Mouse (Mus musculus): ENCODE results near the gene Dtd2. TPM values are rescaled to one million over a fixed set of nuclear protein-coding genes. Genes with fewer than 3 reads are reported as not detected.

Gene Dtd2
- polyA plus RNA-seq, 1 experiment: 16.0 TPM

- Histone ChIP-seq H3K27me3 (ENCODE audit: control insufficient read depth, insufficient read depth, insufficient read length) (no peaks in the 10 kb centered on the region), H3K79me2 (ENCODE audit: control insufficient read depth, insufficient read depth) (no peaks in the 10 kb centered on the region), H3ac (ENCODE audit: control insufficient read depth, insufficient read length) (no peak overlapping the region), H3K36me3 (ENCODE audit: control insufficient read depth, insufficient read depth) (no peaks in the 10 kb centered on the region), H3K4me2 (ENCODE audit: low read depth) (no peak overlapping the region), H3K4me3 (no peak overlapping the region)
- TF ChIP-seq TCF3 (IDR thresholded peaks at IDR 0.05; ENCODE audit: insufficient read length, low read depth) (no peak), REST (IDR thresholded peaks at IDR 0.05; ENCODE audit: insufficient read depth, insufficient read length) (no peak), POLR2AphosphoS2 (IDR thresholded peaks at IDR 0.05; ENCODE audit: insufficient read length, low read depth) (no peak), MAX (IDR thresholded peaks at IDR 0.05; ENCODE audit: low read depth) (no peak), SRF (IDR thresholded peaks at IDR 0.05; ENCODE audit: control insufficient read depth, insufficient read length, low read depth) (no peak), MYOG (IDR thresholded peaks at IDR 0.05; ENCODE audit: control insufficient read depth in 1 of 3, insufficient read depth in 1 of 3, insufficient read length in 2 of 3, low read depth in 2 of 3) (no peak), USF1 (IDR thresholded peaks at IDR 0.05; ENCODE audit: low read depth) (no peak), E2F4 (IDR thresholded peaks at IDR 0.05; ENCODE audit: insufficient read depth) (no peak), TCF12 (IDR thresholded peaks at IDR 0.05; ENCODE audit: insufficient read depth, poor library complexity, severe bottlenecking) (no peak), CEBPB (IDR thresholded peaks at IDR 0.05; ENCODE audit: insufficient read depth, poor library complexity, severe bottlenecking) (no peak), POLR2A (IDR thresholded peaks at IDR 0.05; ENCODE audit: insufficient read length, low read depth) (no peak), MYOD1 (IDR thresholded peaks at IDR 0.05; ENCODE audit: control insufficient read depth in 1 of 3, insufficient read length in 2 of 3, low read depth in 2 of 3) (no peak)
Measured at GRCm38 (mm10) chr12:51985163-51985748, 21.0 kb downstream of the Dtd2 start.

DNA sequence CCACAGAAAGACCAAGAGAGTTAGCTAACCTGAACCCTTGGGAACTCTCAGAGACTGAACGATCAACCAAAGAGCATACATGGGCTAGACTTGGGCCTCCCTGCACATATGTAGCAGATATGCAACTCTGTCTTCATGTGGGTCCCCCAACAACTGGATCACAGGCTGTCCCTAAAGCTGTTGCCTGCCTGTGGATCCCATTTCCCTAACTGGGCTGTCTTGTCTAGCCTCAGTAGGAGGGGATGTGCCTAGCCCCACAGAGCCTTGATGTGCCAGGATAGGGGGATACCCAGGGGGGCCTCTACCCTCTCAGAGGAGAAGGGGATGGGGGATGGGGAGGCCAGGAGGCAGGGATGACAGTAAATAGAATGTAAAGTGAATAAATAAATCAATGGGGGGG, 22.7 kb downstream of the Dtd2 start:
- TF ChIP-seq POLR2A (IDR thresholded peaks at IDR 0.05; ENCODE audit: insufficient read length, low read depth) (no peak), REST (IDR thresholded peaks at IDR 0.05; ENCODE audit: insufficient read depth, insufficient read length) (no peak), USF1 (IDR thresholded peaks at IDR 0.05; ENCODE audit: low read depth) (no peak), TCF12 (IDR thresholded peaks at IDR 0.05; ENCODE audit: insufficient read depth, poor library complexity, severe bottlenecking) (no peak), SRF (IDR thresholded peaks at IDR 0.05; ENCODE audit: control insufficient read depth, insufficient read length, low read depth) (no peak), POLR2AphosphoS2 (IDR thresholded peaks at IDR 0.05; ENCODE audit: insufficient read length, low read depth) (no peak), MYOD1 (IDR thresholded peaks at IDR 0.05; ENCODE audit: control insufficient read depth in 1 of 3, insufficient read length in 2 of 3, low read depth in 2 of 3) (no peak), TCF3 (IDR thresholded peaks at IDR 0.05; ENCODE audit: insufficient read length, low read depth) (no peak), CEBPB (IDR thresholded peaks at IDR 0.05; ENCODE audit: insufficient read depth, poor library complexity, severe bottlenecking) (no peak), E2F4 (IDR thresholded peaks at IDR 0.05; ENCODE audit: insufficient read depth) (no peak), MYOG (IDR thresholded peaks at IDR 0.05; ENCODE audit: control insufficient read depth in 1 of 3, insufficient read depth in 1 of 3, insufficient read length in 2 of 3, low read depth in 2 of 3) (no peak), MAX (IDR thresholded peaks at IDR 0.05; ENCODE audit: low read depth) (no peak)
- Histone ChIP-seq H3K79me2 (ENCODE audit: control insufficient read depth, insufficient read depth) (no peaks in the 10 kb centered on the region), H3ac (ENCODE audit: control insufficient read depth, insufficient read length) (no peak overlapping the region), H3K36me3 (ENCODE audit: control insufficient read depth, insufficient read depth) (no peaks in the 10 kb centered on the region), H3K27me3 (ENCODE audit: control insufficient read depth, insufficient read depth, insufficient read length) (no peaks in the 10 kb centered on the region), H3K4me2 (ENCODE audit: low read depth) (no peak overlapping the region), H3K4me3 (no peak overlapping the region)

DNA sequence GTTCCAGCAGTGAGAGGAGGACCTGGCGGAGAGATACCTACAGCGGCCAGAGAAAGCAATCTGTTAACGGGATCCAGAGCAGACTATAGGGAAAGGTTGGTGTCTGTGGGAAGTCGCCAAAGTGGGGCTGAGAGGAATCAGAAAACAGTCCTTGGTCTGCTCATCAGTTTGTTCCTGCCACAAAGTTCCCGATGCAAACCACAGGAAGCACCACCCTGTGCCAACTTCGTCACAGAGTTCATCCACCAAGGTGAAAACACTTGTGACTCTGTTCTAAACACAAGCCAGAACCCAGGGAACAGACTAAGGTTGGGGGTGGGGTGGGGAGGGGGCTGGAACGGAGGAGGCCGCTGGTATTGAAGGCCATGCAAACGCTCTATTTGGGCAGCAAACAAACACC, 29.8 kb downstream of the Dtd2 start:
- no peaks in the 10 kb centered on the region for H3K36me3 ChIP-seq (ENCODE audit: control insufficient read depth, insufficient read depth)
- H3K27me3 ChIP-seq (ENCODE audit: control insufficient read depth, insufficient read depth, insufficient read length): no peaks in the 10 kb centered on the region
- H3ac ChIP-seq (ENCODE audit: control insufficient read depth, insufficient read length): no peak overlapping the region
- H3K79me2 ChIP-seq (ENCODE audit: control insufficient read depth, insufficient read depth): no peaks in the 10 kb centered on the region
- H3K4me2 ChIP-seq (ENCODE audit: low read depth): no peak overlapping the region
- TF ChIP-seq REST (IDR thresholded peaks at IDR 0.05; ENCODE audit: insufficient read depth, insufficient read length): no peak
- TF ChIP-seq E2F4 (IDR thresholded peaks at IDR 0.05; ENCODE audit: insufficient read depth): no peak
- TF ChIP-seq MAX (IDR thresholded peaks at IDR 0.05; ENCODE audit: low read depth): no peak
- TF ChIP-seq POLR2AphosphoS2 (IDR thresholded peaks at IDR 0.05; ENCODE audit: insufficient read length, low read depth): no peak
- no peak for TF ChIP-seq SRF (IDR thresholded peaks at IDR 0.05; ENCODE audit: control insufficient read depth, insufficient read length, low read depth)
- TF ChIP-seq MYOD1 (IDR thresholded peaks at IDR 0.05; ENCODE audit: control insufficient read depth in 1 of 3, insufficient read length in 2 of 3, low read depth in 2 of 3): no peak
- no peak for TF ChIP-seq TCF3 (IDR thresholded peaks at IDR 0.05; ENCODE audit: insufficient read length, low read depth)
- no peak for TF ChIP-seq TCF12 (IDR thresholded peaks at IDR 0.05; ENCODE audit: insufficient read depth, poor library complexity, severe bottlenecking)
- no peak for TF ChIP-seq USF1 (IDR thresholded peaks at IDR 0.05; ENCODE audit: low read depth)
- TF ChIP-seq POLR2A (IDR thresholded peaks at IDR 0.05; ENCODE audit: insufficient read length, low read depth): no peak
- no peak overlapping the region for H3K4me3 ChIP-seq

- Histone ChIP-seq H3K4me3 (no peak overlapping the region), H3ac (ENCODE audit: control insufficient read depth, insufficient read length) (no peak overlapping the region), H3K79me2 (ENCODE audit: control insufficient read depth, insufficient read depth) (peaks cover 11% of the 10 kb centered on the region), H3K36me3 (ENCODE audit: control insufficient read depth, insufficient read depth) (no peaks in the 10 kb centered on the region), H3K27me3 (ENCODE audit: control insufficient read depth, insufficient read depth, insufficient read length) (no peaks in the 10 kb centered on the region), H3K4me2 (ENCODE audit: low read depth) (no peak overlapping the region)
- no peak for TF ChIP-seq CEBPB (IDR thresholded peaks at IDR 0.05; ENCODE audit: insufficient read depth, poor library complexity, severe bottlenecking)
Measured at GRCm38 (mm10) chr12:51974381-51974780, 31.9 kb downstream of the Dtd2 start.
